Mouse (Mus musculus): ENCODE measurements around the gene Rnf113a2.

GRCm38 (mm10) chr12:84388097-84388496 lies 28.9 kb upstream of the Rnf113a2 start:
- no peak for TF ChIP-seq CTCF (IDR thresholded peaks at IDR 0.05; ENCODE audit: control insufficient read depth, insufficient read depth, insufficient replicate concordance, low read depth, low read length)
- TF ChIP-seq POLR2A (IDR thresholded peaks at IDR 0.05; ENCODE audit: control insufficient read depth, low read depth, low read length) = no peak
